ENCODE assay signal across 8 mouse cellular contexts in the genomic region with DNA sequence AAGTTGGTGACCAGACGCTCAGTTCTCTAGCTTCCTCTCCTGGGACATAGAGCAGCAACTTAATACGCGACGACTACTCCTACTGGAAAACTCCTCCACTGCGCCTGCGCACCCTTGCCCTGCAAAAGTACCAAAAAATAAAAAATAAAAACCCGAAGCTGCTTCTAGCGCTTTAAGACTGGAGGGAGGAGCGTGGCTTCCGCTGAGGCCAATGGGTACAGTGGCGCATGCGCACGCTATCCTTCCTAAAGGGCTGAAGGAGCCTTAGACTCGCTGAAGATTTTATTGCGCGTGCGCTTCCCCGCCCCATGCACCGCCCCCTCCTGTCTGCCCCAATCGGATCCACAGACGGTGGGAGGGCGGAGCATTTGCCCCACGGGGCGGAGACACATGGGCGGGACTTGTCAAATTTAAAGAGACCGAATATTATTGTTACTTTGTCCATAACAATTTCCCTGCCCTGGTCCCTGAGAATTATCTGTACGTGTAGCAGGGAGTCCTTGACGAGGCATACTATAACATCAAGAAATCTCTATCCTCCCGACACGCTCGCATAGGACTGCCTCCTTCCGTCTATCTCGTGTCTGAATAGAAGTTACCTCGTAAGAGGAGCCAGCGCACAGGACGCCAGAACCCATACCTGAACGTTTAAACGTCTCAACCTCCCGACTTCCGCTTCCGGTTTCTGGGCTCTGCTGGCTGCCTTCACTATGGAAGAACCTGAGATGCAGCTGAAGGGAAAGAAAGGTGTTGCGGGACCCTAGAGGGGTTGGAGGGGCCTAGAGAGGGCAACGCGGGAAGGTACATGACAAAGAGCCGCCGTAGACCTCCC. TPM values are rescaled to one million over a fixed set of nuclear protein-coding genes. Genes with fewer than 3 reads are reported as not detected.
DNase-seq lines count a peak whose midpoint lies in the region; ATAC-seq and TF ChIP-seq lines count a peak whose summit lies in the region.

Gene Rfxank, minus strand, starts transcription at position 129 of the 832 bp plus-strand sequence.
Gene Borcs8, plus strand, starts transcription at position 474 of the 832 bp plus-strand sequence.
Gene Mef2b, plus strand, starts transcription at position 686 of the 832 bp plus-strand sequence.

- H3K9ac ChIP-seq in lung, postnatal 0 days (replicated peaks; ENCODE audit: low read depth) = peak within 1 kb of the TSS; percentile 65

- peak; percentile 99 for DNase-seq in MN1 (ENCODE audit: low spot score)
- peak; percentile 99 for DNase-seq in cerebellum, adult 9-10 months
- DNase-seq in hindbrain, embryonic 10.5 days (ENCODE audit: low spot score) = peak; percentile 99
- peak; percentile 99 for DNase-seq in layer of hippocampus, adult 9-11 months
- DNase-seq in lung, postnatal 0 days (ENCODE audit: low spot score) = peak; percentile 100
- DNase-seq in ovary, postnatal 14 days (ENCODE audit: low spot score) = peak; percentile 95
- peak; percentile 100 for DNase-seq in thymus, postnatal 14 days

- no peaks in the 10 kb centered on the region for H3K9me3 ChIP-seq in hindbrain, embryonic 10.5 days
- no peaks in the 10 kb centered on the region for H3K9me3 ChIP-seq in lung, postnatal 0 days (ENCODE audit: low read length)

- no peak for TF ChIP-seq CTCF in lung, postnatal 0 days (IDR thresholded peaks at IDR 0.05)

- peak within 1 kb of the TSS; percentile 88 for H3K27ac ChIP-seq in hindbrain, embryonic 10.5 days
- H3K27ac ChIP-seq in lung, postnatal 0 days (ENCODE audit: low read length) = peak within 1 kb of the TSS; percentile 89

- H3K4me2 ChIP-seq in lung, postnatal 0 days (replicated peaks; ENCODE audit: low read depth, low read length) = peak within 1 kb of the TSS; percentile 64

- WGBS in hindbrain, embryonic 10.5 days = under 1% methylated on average over 46 of the region's 46 CpGs
- under 1% methylated on average over 46 of the region's 46 CpGs for WGBS in lung, postnatal 0 days

- H3K4me3 ChIP-seq in hindbrain, embryonic 10.5 days = peak within 1 kb of the TSS; percentile 79
- H3K4me3 ChIP-seq in lung, postnatal 0 days (ENCODE audit: low read depth, low read length) = peak within 1 kb of the TSS; percentile 67

- peaks cover 57% of the 10 kb centered on the region for H3K36me3 ChIP-seq in hindbrain, embryonic 10.5 days
- H3K36me3 ChIP-seq in lung, postnatal 0 days (ENCODE audit: insufficient read depth, low read length) = peaks cover 4% of the 10 kb centered on the region; the same call in 1 of the 2 replicates

- H3K4me1 ChIP-seq in hindbrain, embryonic 10.5 days (replicated peaks) = peaks cover 22% of the 10 kb centered on the region
- H3K4me1 ChIP-seq in lung, postnatal 0 days (ENCODE audit: insufficient read depth, low read depth, low read length) = peaks cover 14% of the 10 kb centered on the region; the same call in 1 of the 2 replicates

- no peak for TF ChIP-seq EP300 in lung, postnatal 0 days (IDR thresholded peaks at IDR 0.05)

- no peaks in the 10 kb centered on the region for H3K27me3 ChIP-seq in hindbrain, embryonic 10.5 days (ENCODE audit: insufficient read depth, poor library complexity, severe bottlenecking)
- H3K27me3 ChIP-seq in lung, postnatal 0 days (replicated peaks; ENCODE audit: insufficient read depth, low read length) = no peaks in the 10 kb centered on the region

- peak; percentile 93 for ATAC-seq in frontal cortex, adult (ENCODE audit: low TSS enrichment)
- ATAC-seq in lung, postnatal 0 days = peak; percentile 99

RNA-seq across cellular contexts. Expression of gene Rfxank, which starts in this region (rescaled TPM):
- 19.5 and 20.6 TPM in 2 replicates for polyA plus RNA-seq in hindbrain, embryonic 10.5 days (2016; fragmentation: Nextera tagmentation; extraction: Ambion mirVana)
- polyA plus RNA-seq in lung, postnatal 0 days (2015; fragmentation: Nextera tagmentation; extraction: Ambion mirVana) = 11.9 and 12.7 TPM in 2 replicates

RNA-seq across cellular contexts. Expression of gene Borcs8, which starts in this region (rescaled TPM):
- 46.9 and 48.3 TPM in 2 replicates for polyA plus RNA-seq in hindbrain, embryonic 10.5 days (2016; fragmentation: Nextera tagmentation; extraction: Ambion mirVana)
- 33.4 and 34.2 TPM in 2 replicates for polyA plus RNA-seq in lung, postnatal 0 days (2015; fragmentation: Nextera tagmentation; extraction: Ambion mirVana)

RNA-seq across cellular contexts. Expression of gene Mef2b, which starts in this region (rescaled TPM):
- 0.58 and 0.76 TPM in 2 replicates for polyA plus RNA-seq in hindbrain, embryonic 10.5 days (2016; fragmentation: Nextera tagmentation; extraction: Ambion mirVana)
- 0.11 and 0.29 TPM in 2 replicates for polyA plus RNA-seq in lung, postnatal 0 days (2015; fragmentation: Nextera tagmentation; extraction: Ambion mirVana)

Comparison
In these comparisons a context has a peak if more than half of its experiments do, and no peak if none do; other contexts are left out.
1. Peak in every context shown above with its lines: DNase-seq, ATAC-seq, H3K4me3 ChIP-seq and H3K27ac ChIP-seq.